Mouse (Mus musculus) C2C12 (cell line): ENCODE measurements around the gene Treml2.
"Not testable (repeated sequence)": the region's sequence is repeated elsewhere in the genome, so short reads cannot be mapped to it uniquely, and the experiment has no call there.

Source experiments
- CTCF ChIP-seq: IDR thresholded peaks from one replicate; pipeline ENCODE4 v1.5.1; 2011; ENCODE audit not compliant: control insufficient read depth, insufficient read depth, insufficient read length
- MAX ChIP-seq: IDR thresholded peaks from one replicate; pipeline ENCODE4 v1.6.1; 2011; ENCODE audit warnings: mild to moderate bottlenecking, control low read depth

GRCm38 (mm10) chr17:48352976-48353375 lies 53.7 kb downstream of the Treml2 start:
- not testable (repeated sequence) for TF ChIP-seq MAX, CTCF
